Mouse (Mus musculus): Measurements from ENCODE around the gene Gm13276. TPM values are rescaled to one million over a fixed set of nuclear protein-coding genes. Genes with fewer than 3 reads are reported as not detected.
"Not testable (repeated sequence)": the region's sequence is repeated elsewhere in the genome, so short reads cannot be mapped to it uniquely, and the experiment has no call there.

Gm13276 gene
- total RNA-seq, 2 experiments from 2014 or later = not detected

DNA sequence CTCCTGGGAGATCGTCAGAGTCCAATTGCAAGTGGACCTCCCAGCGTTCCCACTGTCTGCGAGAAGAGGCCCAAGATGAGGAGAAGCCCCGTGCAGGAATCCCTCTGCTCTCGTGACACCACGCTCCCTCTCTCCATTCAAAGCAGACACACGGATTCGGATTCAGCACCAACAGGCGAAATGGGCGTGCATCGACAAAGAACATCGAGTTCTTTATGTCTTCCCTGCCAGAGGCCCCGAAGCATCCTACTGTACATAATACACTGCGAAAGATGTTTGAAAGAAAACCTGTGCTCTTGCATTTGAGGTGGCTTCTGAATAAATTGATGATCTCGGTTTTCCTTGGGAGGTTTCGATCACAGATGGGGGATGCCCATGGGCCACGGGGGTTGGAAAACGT lies 5.2 kb upstream of the Gm13276 start:
- ATAC-seq (replicated peaks; ENCODE audit: low FRiP score, low TSS enrichment, poor library complexity, severe bottlenecking) = not testable (repeated sequence)

- ATAC-seq (replicated peaks; ENCODE audit: low FRiP score, low TSS enrichment, poor library complexity, severe bottlenecking) = not testable (repeated sequence)
Measured at GRCm38 (mm10) chr4:88781831-88782230, 3.7 kb upstream of the Gm13276 start, which contains the start of gene Ifnz. TSS of gene Ifnz (plus strand) at chr4:88782131.

DNA sequence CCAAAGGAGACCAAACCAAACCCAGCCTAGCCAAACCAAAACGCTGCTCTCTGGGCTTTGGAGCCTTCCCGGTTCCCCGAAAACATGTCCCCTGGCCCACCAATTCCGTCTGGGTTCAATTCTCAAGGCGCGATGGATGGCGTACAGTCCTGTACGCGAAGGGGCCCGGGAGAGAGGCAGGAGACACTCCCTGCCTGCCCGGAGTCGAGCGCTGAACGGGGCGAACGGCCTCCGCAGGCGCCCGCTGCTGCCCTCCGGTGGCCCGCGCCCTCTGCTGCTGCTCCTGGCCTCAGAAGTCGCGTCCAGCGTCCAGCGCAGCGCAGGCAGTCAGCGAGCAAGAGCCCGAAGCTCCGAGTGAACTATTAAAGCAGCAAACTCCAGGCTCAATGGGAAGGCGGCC lies 3.2 kb upstream of the Gm13276 start:
- ATAC-seq (replicated peaks; ENCODE audit: low FRiP score, low TSS enrichment, poor library complexity, severe bottlenecking) = not testable (repeated sequence)

DNA sequence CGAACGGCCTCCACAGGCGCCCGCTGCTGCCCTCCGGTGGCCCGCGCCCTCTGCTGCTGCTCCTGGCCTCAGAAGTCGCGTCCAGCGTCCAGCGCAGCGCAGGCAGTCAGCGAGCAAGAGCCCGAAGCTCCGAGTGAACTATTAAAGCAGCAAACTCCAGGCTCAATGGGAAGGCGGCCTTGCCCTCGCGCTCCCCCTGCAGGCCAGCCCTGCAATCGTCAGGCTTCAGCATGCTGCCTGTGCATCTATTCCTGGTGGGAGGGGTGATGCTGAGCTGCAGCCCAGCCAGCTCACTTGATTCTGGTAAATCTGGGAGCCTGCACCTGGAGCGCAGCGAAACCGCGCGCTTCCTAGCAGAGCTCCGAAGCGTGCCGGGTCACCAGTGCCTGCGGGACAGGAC lies 2.9 kb downstream of the Gm13276 start, which contains the start of gene Gm13277:
TSS of gene Gm13277 (plus strand) at position 231 of the 400 bp plus-strand sequence.
- not testable (repeated sequence) for ATAC-seq (replicated peaks; ENCODE audit: low FRiP score, low TSS enrichment, poor library complexity, severe bottlenecking)

DNA sequence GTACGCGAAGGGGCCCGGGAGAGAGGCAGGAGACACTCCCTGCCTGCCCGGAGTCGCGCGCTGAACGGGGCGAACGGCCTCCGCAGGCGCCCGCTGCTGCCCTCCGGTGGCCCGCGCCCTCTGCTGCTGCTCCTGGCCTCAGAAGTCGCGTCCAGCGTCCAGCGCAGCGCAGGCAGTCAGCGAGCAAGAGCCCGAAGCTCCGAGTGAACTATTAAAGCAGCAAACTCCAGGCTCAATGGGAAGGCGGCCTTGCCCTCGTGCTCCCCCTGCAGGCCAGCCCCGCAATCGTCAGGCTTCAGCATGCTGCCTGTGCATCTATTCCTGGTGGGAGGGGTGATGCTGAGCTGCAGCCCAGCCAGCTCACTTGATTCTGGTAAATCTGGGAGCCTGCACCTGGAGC lies 5.7 kb downstream of the Gm13276 start, which contains the start of gene Gm13278:
TSS of gene Gm13278 (plus strand) at position 301 of the 400 bp plus-strand sequence.
- ATAC-seq (replicated peaks; ENCODE audit: low FRiP score, low TSS enrichment, poor library complexity, severe bottlenecking) = not testable (repeated sequence)

DNA sequence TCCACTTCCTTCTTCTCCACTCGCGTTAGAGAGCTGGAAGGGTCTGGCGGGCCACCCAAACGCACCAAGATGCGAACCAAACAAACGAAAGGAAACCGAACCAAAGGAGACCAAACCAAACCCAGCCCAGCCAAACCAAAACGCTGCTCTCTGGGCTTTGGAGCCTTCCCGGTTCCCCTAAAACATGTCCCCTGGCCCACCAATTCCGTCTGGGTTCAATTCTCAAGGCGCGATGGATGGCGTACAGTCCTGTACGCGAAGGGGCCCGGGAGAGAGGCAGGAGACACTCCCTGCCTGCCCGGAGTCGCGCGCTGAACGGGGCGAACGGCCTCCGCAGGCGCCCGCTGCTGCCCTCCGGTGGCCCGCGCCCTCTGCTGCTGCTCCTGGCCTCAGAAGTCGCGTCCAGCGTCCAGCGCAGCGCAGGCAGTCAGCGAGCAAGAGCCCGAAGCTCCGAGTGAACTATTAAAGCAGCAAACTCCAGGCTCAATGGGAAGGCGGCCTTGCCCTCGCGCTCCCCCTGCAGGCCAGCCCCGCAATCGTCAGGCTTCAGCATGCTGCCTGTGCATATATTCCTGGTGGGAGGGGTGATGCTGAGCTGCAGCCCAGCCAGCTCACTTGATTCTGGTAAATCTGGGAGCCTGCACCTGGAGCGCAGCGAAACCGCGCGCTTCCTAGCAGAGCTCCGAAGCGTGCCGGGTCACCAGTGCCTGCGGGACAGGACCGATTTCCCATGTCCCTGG lies 8.6 kb downstream of the Gm13276 start, which contains the start of gene Gm13275:
TSS of gene Gm13275 (plus strand) at position 552 of the 740 bp plus-strand sequence.
- ATAC-seq (replicated peaks; ENCODE audit: low FRiP score, low TSS enrichment, poor library complexity, severe bottlenecking) = not testable (repeated sequence)

GRCm38 (mm10) chr4:88797097-88797496 lies 11.6 kb downstream of the Gm13276 start, which contains the start of gene Gm13279:
TSS of gene Gm13279 (plus strand) at chr4:88797397.
- ATAC-seq (replicated peaks; ENCODE audit: low FRiP score, low TSS enrichment, poor library complexity, severe bottlenecking) = not testable (repeated sequence)

DNA sequence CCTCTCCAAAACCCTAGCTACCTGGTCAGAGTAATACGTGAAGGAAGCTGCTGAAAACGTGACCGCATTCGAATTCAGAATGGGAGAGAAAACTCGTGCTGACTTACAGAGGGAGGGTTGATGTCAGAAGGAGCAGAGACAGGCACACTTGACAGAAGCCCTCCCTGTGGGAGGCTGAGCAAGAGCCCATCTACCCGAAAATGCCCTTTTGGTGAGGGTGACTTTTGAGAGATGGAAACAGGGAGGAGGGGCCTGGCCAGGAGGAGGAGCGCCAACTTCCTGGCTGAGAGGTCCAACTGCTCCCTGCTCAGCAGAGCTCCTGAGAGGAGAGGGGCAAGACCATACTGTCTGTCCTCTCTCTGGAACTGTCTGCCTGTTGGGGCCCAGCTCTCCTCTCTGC lies 13.9 kb downstream of the Gm13276 start, which contains the start of gene Gm13285:
TSS of gene Gm13285 (plus strand) at position 301 of the 400 bp plus-strand sequence.
- not testable (repeated sequence) for ATAC-seq (replicated peaks; ENCODE audit: low FRiP score, low TSS enrichment, poor library complexity, severe bottlenecking)

DNA sequence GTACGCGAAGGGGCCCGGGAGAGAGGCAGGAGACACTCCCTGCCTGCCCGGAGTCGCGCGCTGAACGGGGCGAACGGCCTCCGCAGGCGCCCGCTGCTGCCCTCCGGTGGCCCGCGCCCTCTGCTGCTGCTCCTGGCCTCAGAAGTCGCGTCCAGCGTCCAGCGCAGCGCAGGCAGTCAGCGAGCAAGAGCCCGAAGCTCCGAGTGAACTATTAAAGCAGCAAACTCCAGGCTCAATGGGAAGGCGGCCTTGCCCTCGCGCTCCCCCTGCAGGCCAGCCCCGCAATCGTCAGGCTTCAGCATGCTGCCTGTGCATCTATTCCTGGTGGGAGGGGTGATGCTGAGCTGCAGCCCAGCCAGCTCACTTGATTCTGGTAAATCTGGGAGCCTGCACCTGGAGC lies 17.4 kb downstream of the Gm13276 start, which contains the start of gene Gm13287:
TSS of gene Gm13287 (plus strand) at position 301 of the 400 bp plus-strand sequence.
- not testable (repeated sequence) for ATAC-seq (replicated peaks; ENCODE audit: low FRiP score, low TSS enrichment, poor library complexity, severe bottlenecking)

DNA sequence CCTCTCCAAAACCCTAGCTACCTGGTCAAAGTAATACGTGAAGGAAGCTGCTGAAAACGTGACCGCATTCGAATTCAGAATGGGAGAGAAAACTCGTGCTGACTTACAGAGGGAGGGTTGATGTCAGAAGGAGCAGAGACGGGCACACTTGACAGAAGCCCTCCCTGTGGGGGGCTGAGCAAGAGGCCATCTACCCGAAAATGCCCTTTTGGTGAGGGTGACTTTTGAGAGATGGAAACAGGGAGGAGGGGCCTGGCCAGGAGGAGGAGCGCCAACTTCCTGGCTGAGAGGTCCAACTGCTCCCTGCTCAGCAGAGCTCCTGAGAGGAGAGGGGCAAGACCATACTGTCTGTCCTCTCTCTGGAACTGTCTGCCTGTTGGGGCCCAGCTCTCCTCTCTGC lies 19.7 kb downstream of the Gm13276 start, which contains the start of gene Gm13288:
TSS of gene Gm13288 (plus strand) at position 301 of the 400 bp plus-strand sequence.
- ATAC-seq (replicated peaks; ENCODE audit: low FRiP score, low TSS enrichment, poor library complexity, severe bottlenecking) = not testable (repeated sequence)

DNA sequence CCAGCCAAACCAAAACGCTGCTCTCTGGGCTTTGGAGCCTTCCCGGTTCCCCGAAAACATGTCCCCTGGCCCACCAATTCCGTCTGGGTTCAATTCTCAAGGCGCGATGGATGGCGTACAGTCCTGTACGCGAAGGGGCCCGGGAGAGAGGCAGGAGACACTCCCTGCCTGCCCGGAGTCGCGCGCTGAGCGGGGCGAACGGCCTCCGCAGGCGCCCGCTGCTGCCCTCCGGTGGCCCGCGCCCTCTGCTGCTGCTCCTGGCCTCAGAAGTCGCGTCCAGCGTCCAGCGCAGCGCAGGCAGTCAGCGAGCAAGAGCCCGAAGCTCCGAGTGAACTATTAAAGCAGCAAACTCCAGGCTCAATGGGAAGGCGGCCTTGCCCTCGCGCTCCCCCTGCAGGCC lies 20.3 kb downstream of the Gm13276 start:
- not testable (repeated sequence) for ATAC-seq (replicated peaks; ENCODE audit: low FRiP score, low TSS enrichment, poor library complexity, severe bottlenecking)

DNA sequence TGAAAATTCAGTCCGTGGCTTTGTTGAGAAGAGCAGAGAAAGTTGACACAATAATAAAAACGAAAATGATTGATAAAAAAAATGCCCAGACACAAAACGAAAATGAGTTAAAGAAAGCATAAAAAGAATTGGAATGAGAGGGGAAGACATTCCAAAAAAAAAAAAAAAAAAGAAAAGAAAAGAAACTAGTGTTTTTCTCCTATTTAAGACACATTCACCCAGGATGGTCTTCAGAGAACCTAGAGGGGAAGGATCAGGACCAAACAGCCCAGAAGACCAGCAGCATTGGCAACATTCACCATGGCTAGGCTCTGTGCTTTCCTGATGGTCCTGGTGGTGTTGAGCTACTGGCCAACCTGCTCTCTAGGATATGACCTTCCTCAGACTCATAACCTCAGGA lies 30.4 kb downstream of the Gm13276 start, which contains the start of gene Ifna7:
TSS of gene Ifna7 (plus strand) at position 301 of the 400 bp plus-strand sequence.
- ATAC-seq (replicated peaks; ENCODE audit: low FRiP score, low TSS enrichment, poor library complexity, severe bottlenecking) = no peak

- ATAC-seq (replicated peaks; ENCODE audit: low FRiP score, low TSS enrichment, poor library complexity, severe bottlenecking) = no peak
Measured at GRCm38 (mm10) chr4:88819659-88820058, 34.1 kb downstream of the Gm13276 start, which contains the start of gene Ifna11. TSS of gene Ifna11 (plus strand) at chr4:88819959.

- peak; percentile 79; the same call in 1 of the 2 replicates for ATAC-seq (replicated peaks; ENCODE audit: low FRiP score, low TSS enrichment, poor library complexity, severe bottlenecking)
Measured at GRCm38 (mm10) chr4:88822995-88823394, 37.5 kb downstream of the Gm13276 start.

GRCm38 (mm10) chr4:88827116-88827515 lies 41.6 kb downstream of the Gm13276 start, which contains the start of gene Ifna6:
TSS of gene Ifna6 (plus strand) at chr4:88827416.
- not testable (repeated sequence) for ATAC-seq (replicated peaks; ENCODE audit: low FRiP score, low TSS enrichment, poor library complexity, severe bottlenecking)

DNA sequence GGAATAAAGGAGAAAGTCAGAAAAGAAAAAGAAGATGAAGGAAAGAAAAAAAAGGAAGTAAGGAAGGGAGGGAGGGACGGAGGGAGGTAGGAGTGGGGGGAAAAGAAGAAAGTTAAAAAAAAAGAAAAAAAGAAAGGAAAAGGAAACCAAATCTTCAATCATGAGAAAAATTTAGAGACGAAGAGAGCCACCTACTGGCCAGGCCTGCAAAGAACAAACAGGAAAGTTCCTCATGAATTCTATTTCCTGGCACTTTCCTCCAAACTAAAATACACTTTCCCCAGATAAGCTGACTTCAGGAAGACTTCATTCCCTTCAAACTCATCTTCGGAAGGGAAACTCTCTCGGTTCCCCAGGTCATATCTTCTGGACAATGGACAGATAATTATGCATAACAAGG lies 45.0 kb downstream of the Gm13276 start:
- ATAC-seq (replicated peaks; ENCODE audit: low FRiP score, low TSS enrichment, poor library complexity, severe bottlenecking) = no peak

DNA sequence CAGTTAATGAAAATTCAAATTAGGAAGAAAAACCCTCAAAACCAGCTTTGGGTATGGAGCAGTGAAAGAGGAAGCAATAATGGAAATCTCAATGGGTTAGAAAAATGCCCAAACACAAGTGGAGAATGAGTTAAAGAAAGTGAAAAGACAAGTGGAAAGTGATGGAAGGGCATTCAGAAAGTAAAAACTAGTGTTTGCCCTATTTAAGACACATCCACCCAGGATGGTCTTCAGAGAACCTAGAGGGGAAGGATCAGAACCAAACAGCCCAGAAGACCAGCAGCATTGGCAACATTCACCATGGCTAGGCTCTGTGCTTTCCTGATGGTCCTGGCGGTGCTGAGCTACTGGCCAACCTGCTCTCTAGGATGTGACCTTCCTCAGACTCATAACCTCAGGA lies 49.7 kb downstream of the Gm13276 start, which contains the start of gene Ifna5:
TSS of gene Ifna5 (plus strand) at position 301 of the 400 bp plus-strand sequence.
- ATAC-seq (replicated peaks; ENCODE audit: low FRiP score, low TSS enrichment, poor library complexity, severe bottlenecking) = not testable (repeated sequence)

Data from megakaryocyte-erythroid progenitor cell, adult 5-6 weeks (primary cell).